Mouse (Mus musculus) embryonic facial prominence, embryonic 14.5 days (tissue): ENCODE measurements around the gene 4930438A08Rik. TPM values are rescaled to one million over a fixed set of nuclear protein-coding genes. Genes with fewer than 3 reads are reported as not detected.

Experiments
- ATAC-seq: fragments of 200-750 bp; cut with Nextera tagmentation; 2 replicates; pipeline ENCODE4 v1.8.0; 2017; ENCODE audit warnings: low read depth, moderate number of reproducible peaks, moderate TSS enrichment
- DNase-seq: peaks from one replicate; pipeline ENCODE4 v3.0.0-alpha.2; 2015; ENCODE audit warnings: low spot score
- H3K27ac ChIP-seq: fragments of 300-500 bp; sonication (generic); replicated peaks from 2 replicates; pipeline ENCODE4 v1.5.1; 2014; ENCODE audit warnings: low read depth, mild to moderate bottlenecking, low read length, moderate library complexity
- H3K27me3 ChIP-seq: fragments of 300-500 bp; sonication (generic); replicated peaks from 2 replicates; pipeline ENCODE4 v1.6.1; 2014; ENCODE audit warnings: low read length; ENCODE audit not compliant: control insufficient read depth, insufficient read depth
- H3K36me3 ChIP-seq: fragments of 300-500 bp; sonication (generic); 2 replicates; pipeline ENCODE4 v1.6.1; 2014; ENCODE audit warnings: low read length, mixed read lengths; ENCODE audit not compliant: control insufficient read depth, insufficient read depth
- H3K4me1 ChIP-seq: fragments of 300-500 bp; sonication (generic); 2 replicates; pipeline ENCODE4 v1.6.1; 2014; ENCODE audit warnings: antibody characterized with exemption, low read length; ENCODE audit not compliant: control insufficient read depth, insufficient read depth
- H3K4me2 ChIP-seq: fragments of 300-500 bp; sonication (generic); 2 replicates; pipeline ENCODE4 v1.6.1; 2014; ENCODE audit warnings: low read depth, mild to moderate bottlenecking, low read length, moderate library complexity, mixed read lengths
- H3K4me3 ChIP-seq: fragments of 300-500 bp; sonication (generic); 2 replicates; pipeline ENCODE4 v1.5.1; 2014; ENCODE audit warnings: low read depth, mild to moderate bottlenecking, low read length
- H3K9ac ChIP-seq: fragments of 300-500 bp; sonication (generic); 2 replicates; pipeline ENCODE4 v1.6.1; 2014; ENCODE audit warnings: low read depth, mild to moderate bottlenecking, low read length, moderate library complexity, mixed read lengths
- H3K9me3 ChIP-seq: fragments of 300-500 bp; sonication (generic); 2 replicates; pipeline ENCODE4 v1.6.1; 2016; ENCODE audit warnings: low read length; ENCODE audit not compliant: control insufficient read depth
- WGBS: fragments of 180-500 bp; shearing (Covaris S2); extraction: QIAGEN DNeasy Blood & Tissue Kit; methylation state at CpG from one replicate; pipeline ENCODE4 v1.1.7; 2014; 5-methylcytosine and 5-hydroxymethylcytosine counted together
- polyA plus RNA-seq: library from polyadenylated mRNA; unstranded; fragments of >200 nt; fragmentation: Nextera tagmentation; extraction: Ambion mirVana; gene quantifications from 2 replicates; pipeline ENCODE4 v1.2.1, GENCODE M21; 2014

The 4930438A08Rik gene
- polyA plus RNA-seq, 1 experiment from 2014 or later = 0.45 TPM

DNA sequence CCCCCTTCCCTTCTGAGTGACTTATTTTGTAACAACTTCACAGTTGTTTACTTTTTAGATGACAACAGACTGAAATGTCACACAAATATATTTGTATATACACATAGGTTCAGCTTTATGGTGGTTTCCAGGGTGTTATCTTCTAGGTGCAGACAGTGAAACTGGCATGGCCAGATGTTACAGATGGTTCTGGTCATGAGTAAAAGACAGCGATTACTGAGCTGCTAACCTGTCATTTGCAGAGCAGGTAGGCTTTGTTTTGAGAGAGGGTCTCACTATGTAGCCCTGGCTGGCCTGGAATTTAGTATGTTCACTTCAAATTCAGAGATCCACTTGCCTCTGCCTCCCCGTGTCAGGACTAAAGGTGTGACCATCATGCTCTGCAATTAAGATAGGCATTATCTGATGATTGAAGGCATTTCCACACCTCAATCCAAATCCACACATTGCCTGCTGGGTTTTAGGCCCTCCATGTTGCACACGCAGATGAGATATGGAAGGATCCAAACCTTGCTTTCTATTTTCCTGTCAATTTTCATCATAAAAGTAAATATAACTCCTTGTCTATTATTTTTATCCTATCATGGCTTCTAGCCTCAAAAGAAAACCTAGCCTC, 50.1 kb downstream of the 4930438A08Rik start:
- WGBS = 87% methylated on average over 3 of the region's 3 CpGs
- ATAC-seq = no peak
- peaks cover 20% of the 10 kb centered on the region for H3K4me1 ChIP-seq

DNA sequence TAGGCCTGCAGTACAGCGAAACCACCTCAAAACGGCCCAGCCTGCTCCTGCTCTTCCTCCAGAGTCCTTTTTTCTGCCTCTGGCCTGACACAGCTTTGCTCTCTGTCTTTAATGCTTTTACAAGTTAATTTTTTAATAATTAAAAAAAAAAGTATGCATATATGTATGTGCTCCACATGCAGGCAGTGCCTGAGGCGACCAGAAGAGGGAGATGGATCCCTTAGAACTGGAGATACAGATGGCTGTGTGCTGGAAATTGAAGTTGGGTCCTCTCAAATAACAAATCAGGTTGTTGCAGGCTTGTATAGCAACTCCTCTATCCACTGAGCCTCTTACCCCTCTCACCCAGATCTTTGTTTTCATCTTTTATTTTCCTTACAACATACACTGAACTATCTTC, 52.2 kb downstream of the 4930438A08Rik start:
- Histone ChIP-seq H3K27ac (no peak overlapping the region), H3K27me3 (no peaks in the 10 kb centered on the region), H3K9me3 (0 out of 2 replicates have a peak, but pooled peaks cover 3% of the 10 kb centered on the region), H3K9ac (no peak overlapping the region), H3K4me3 (no peak overlapping the region), H3K4me2 (no peak overlapping the region), H3K4me1 (peaks cover 25% of the 10 kb centered on the region), H3K36me3 (peaks cover 12% of the 10 kb centered on the region)
- no peak for DNase-seq
- ATAC-seq = no peak
- 93% methylated on average over 3 of the region's 3 CpGs for WGBS

More for the DNA sequence above, 50.1 kb downstream of the 4930438A08Rik start:
- no peak for DNase-seq
- Histone ChIP-seq H3K36me3 (peaks cover 20% of the 10 kb centered on the region), H3K27me3 (no peaks in the 10 kb centered on the region), H3K9ac (no peak overlapping the region), H3K27ac (no peak overlapping the region), H3K4me2 (no peak overlapping the region), H3K9me3 (0 out of 2 replicates have a peak, but pooled peaks cover 3% of the 10 kb centered on the region), H3K4me3 (no peak overlapping the region)

GRCm38 (mm10) chr11:58329906-58330275, 55.3 kb downstream of the 4930438A08Rik start:
- DNase-seq = no peak
- Histone ChIP-seq H3K27me3 (no peaks in the 10 kb centered on the region), H3K4me2 (peak overlapping the region; percentile 97), H3K9me3 (0 out of 2 replicates have a peak, but pooled peaks cover 3% of the 10 kb centered on the region), H3K36me3 (peaks cover 25% of the 10 kb centered on the region), H3K9ac (peak overlapping the region; percentile 89), H3K27ac (peak overlapping the region; percentile 84), H3K4me3 (peak overlapping the region; percentile 87), H3K4me1 (peaks cover 16% of the 10 kb centered on the region)
- WGBS = under 1% methylated on average over 21 of the region's 21 CpGs
- ATAC-seq = peak; percentile 9; the same call in 1 of the 2 replicates

- Histone ChIP-seq H3K9me3 (0 out of 2 replicates have a peak, but pooled peaks cover 3% of the 10 kb centered on the region), H3K4me1 (peaks cover 16% of the 10 kb centered on the region), H3K9ac (peak within 1 kb of the TSS; percentile 89), H3K36me3 (peaks cover 26% of the 10 kb centered on the region), H3K27me3 (no peaks in the 10 kb centered on the region), H3K4me3 (peak within 1 kb of the TSS; percentile 87), H3K27ac (peak within 1 kb of the TSS; percentile 84), H3K4me2 (peak within 1 kb of the TSS; percentile 97)
- ATAC-seq (peak; percentile 96), DNase-seq (peak; percentile 98)
- WGBS = under 1% methylated on average over 52 of the region's 52 CpGs
These were observed 55.9 kb downstream of the 4930438A08Rik start, which contains the start of the genes Zfp672 and Sh3bp5l for GRCm38 (mm10) chr11:58330276-58331148. Gene Zfp672, minus strand, starts transcription at chr11:58330339. Gene Sh3bp5l, plus strand, starts transcription at chr11:58330724.

DNA sequence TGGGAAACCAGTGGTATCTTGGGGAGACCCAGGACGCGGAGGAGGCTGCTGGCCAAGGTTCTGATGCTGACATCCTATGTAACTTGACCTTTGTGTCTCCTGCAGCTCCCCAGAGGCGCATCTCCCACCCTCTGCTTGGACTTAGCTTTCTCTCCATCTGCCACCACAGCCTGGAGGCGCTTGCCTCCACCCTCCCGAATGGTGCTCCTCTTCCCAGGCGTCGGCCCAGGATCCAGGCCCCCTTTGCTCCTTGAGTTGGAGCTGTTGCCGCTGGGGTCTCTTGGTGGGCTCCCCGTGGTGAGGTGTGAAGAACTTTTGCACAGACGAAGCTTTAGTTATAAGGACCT, 56.5 kb downstream of the 4930438A08Rik start:
- peaks cover 16% of the 10 kb centered on the region for H3K4me1 ChIP-seq
- H3K27ac ChIP-seq = peak overlapping the region; percentile 84
- no peak for ATAC-seq
- H3K9ac ChIP-seq = peak overlapping the region; percentile 89
- peak overlapping the region; percentile 87 for H3K4me3 ChIP-seq
- WGBS = 13% methylated on average over 8 of the region's 10 CpGs
- H3K9me3 ChIP-seq = 0 out of 2 replicates have a peak, but pooled peaks cover 3% of the 10 kb centered on the region
- peaks cover 30% of the 10 kb centered on the region for H3K36me3 ChIP-seq
- peak overlapping the region; percentile 97 for H3K4me2 ChIP-seq
- DNase-seq = no peak
- H3K27me3 ChIP-seq = no peaks in the 10 kb centered on the region

GRCm38 (mm10) chr11:58331546-58331945, 56.9 kb downstream of the 4930438A08Rik start:
- 0 out of 2 replicates have a peak, but pooled peaks cover 3% of the 10 kb centered on the region for H3K9me3 ChIP-seq
- WGBS = 93% methylated on average over 6 of the region's 6 CpGs
- H3K4me1 ChIP-seq = peaks cover 16% of the 10 kb centered on the region
- H3K27me3 ChIP-seq = no peaks in the 10 kb centered on the region
- peak overlapping the region; percentile 87 for H3K4me3 ChIP-seq
- ATAC-seq = no peak
- peaks cover 34% of the 10 kb centered on the region for H3K36me3 ChIP-seq
- no peak for DNase-seq
- peak overlapping the region; percentile 84; the same call in 1 of the 2 replicates for H3K27ac ChIP-seq
- peak overlapping the region; percentile 97 for H3K4me2 ChIP-seq
- peak overlapping the region; percentile 89 for H3K9ac ChIP-seq

DNA sequence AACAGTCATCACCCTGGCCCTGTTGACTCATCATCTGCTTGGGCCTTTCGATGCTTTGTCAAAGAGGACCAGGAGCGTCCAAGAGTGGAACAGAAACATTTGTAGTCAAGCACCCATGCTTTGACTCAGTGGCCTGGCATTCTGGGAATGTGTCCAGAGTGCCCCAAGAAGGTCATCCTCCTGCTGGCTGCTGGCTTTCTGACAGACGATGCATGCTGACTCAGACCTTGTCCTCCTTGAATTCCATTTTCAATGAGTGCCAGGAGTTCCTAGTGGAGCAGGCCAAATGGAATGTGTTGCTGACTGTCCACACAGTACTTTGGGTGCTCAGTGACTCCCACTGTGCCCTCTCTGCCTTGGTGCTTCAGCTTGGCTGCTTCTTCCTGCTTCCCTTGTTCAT, 60.1 kb downstream of the 4930438A08Rik start:
- Histone ChIP-seq H3K36me3 (peaks cover 46% of the 10 kb centered on the region), H3K27ac (no peak overlapping the region)

More for the DNA sequence above, 60.1 kb downstream of the 4930438A08Rik start:
- no peaks in the 10 kb centered on the region for H3K27me3 ChIP-seq
- ATAC-seq = no peak
- no peak overlapping the region for H3K4me3 ChIP-seq
- H3K4me2 ChIP-seq = no peak overlapping the region
- no peaks in the 10 kb centered on the region for H3K9me3 ChIP-seq
- no peak overlapping the region for H3K9ac ChIP-seq
- H3K4me1 ChIP-seq = peaks cover 8% of the 10 kb centered on the region
- DNase-seq = no peak
- 79% methylated on average over 3 of the region's 3 CpGs for WGBS
